Mouse (Mus musculus) liver, postnatal 0 days (tissue): ENCODE results near the gene Gnat2.

Experiments
- CTCF ChIP-seq: sonication (generic); IDR thresholded peaks from 2 replicates; pipeline ENCODE4 v1.5.1; 2016; ENCODE audit warnings: antibody characterized with exemption, low read depth
- EP300 ChIP-seq: IDR thresholded peaks from 2 replicates; pipeline ENCODE4 v1.6.1; 2016; ENCODE audit warnings: antibody characterized with exemption, low read depth, mild to moderate bottlenecking

GRCm38 (mm10) chr3:108131216-108131615 is 38.6 kb downstream of the Gnat2 start:
- TF ChIP-seq EP300: no peak
- TF ChIP-seq CTCF: no peak
